In the genomic region with DNA sequence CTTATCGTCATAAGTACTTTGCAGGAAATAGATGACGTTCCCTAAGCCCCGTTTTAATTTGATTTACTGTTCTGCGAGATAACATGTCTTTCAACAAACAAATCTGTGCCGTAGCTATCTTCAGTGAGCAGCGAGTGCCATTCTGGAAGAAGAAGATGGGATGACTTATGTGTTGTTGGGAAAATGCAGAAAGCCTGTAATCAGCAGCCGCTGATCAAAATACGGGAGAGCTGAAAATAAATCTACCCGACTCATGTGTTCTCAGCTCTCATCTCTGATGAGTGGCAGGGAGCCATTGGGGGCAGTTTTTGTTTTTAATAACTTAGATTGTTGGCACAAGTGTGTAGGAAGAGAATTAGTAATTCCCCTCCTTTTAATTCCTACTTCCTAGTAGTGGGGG, we compare ENCODE assay signal across 29 mouse cellular contexts. TPM values are rescaled to one million over a fixed set of nuclear protein-coding genes. Genes with fewer than 3 reads are reported as not detected.
"Had no signal": no experiment of that assay in that cellular context is flagged by ENCODE, and none has a peak within 500 bp of the region (broad histone marks: within the 10 kb centered on the region; RNA-seq: fewer than 3 reads in every experiment).

No protein-coding gene starts in this region.

- H3K4me1 ChIP-seq: hindbrain, embryonic 10.5 days; hindbrain, embryonic 12.5 days; intestine, embryonic 15.5 days; limb, embryonic 13.5 days; limb, embryonic 15.5 days; liver, embryonic 12.5 days had no signal

- H3K27ac ChIP-seq: gastrocnemius, adult 2 months; heart, embryonic 10.5 days; heart, embryonic 15.5 days; hindbrain, embryonic 10.5 days; hindbrain, embryonic 12.5 days; hindbrain, embryonic 14.5 days; intestine, embryonic 15.5 days; left cerebral cortex, adult 2 months; limb, embryonic 13.5 days; limb, embryonic 15.5 days; liver, embryonic 12.5 days; liver, embryonic 14.5 days had no signal

- H3K4me2 ChIP-seq: heart, embryonic 12.5 days; heart, embryonic 15.5 days; hindbrain, embryonic 12.5 days; hindbrain, embryonic 14.5 days; intestine, embryonic 15.5 days; limb, embryonic 13.5 days; limb, embryonic 15.5 days; liver, embryonic 12.5 days had no signal

- H3K9ac ChIP-seq: heart, embryonic 12.5 days; heart, embryonic 15.5 days; hindbrain, embryonic 12.5 days; hindbrain, embryonic 14.5 days; intestine, embryonic 15.5 days; limb, embryonic 13.5 days; limb, embryonic 15.5 days; liver, embryonic 12.5 days; liver, embryonic 14.5 days had no signal

- H3K4me3 ChIP-seq: gastrocnemius, adult 2 months; heart, embryonic 10.5 days; heart, embryonic 12.5 days; heart, embryonic 15.5 days; hindbrain, embryonic 10.5 days; hindbrain, embryonic 12.5 days; intestine, embryonic 15.5 days; left cerebral cortex, adult 2 months; limb, embryonic 13.5 days; limb, embryonic 15.5 days; liver, embryonic 12.5 days had no signal

- H3K36me3 ChIP-seq: heart, embryonic 10.5 days; heart, embryonic 12.5 days; heart, embryonic 15.5 days; hindbrain, embryonic 10.5 days; hindbrain, embryonic 12.5 days; intestine, embryonic 15.5 days; limb, embryonic 13.5 days; limb, embryonic 15.5 days; liver, embryonic 12.5 days had no signal

- DNase-seq: gastrocnemius, adult 2 months; gastrocnemius, postnatal 10 days; gastrocnemius, postnatal 25 days; heart, postnatal 4 days; kidney, adult 18-20 months; kidney, adult 8-10 months; kidney, postnatal 10 days; kidney, postnatal 25 days; kidney, postnatal 4 days; layer of hippocampus, adult 9-11 months; left cerebral cortex, postnatal 4 days had no signal

- ATAC-seq: hindbrain, embryonic 16.5 days; inflammation-experienced regulatory T-cells, adult 6 months; intestine, embryonic 15.5 days; intestine, postnatal 0 days; liver, embryonic 12.5 days had no signal

- H3K27me3 ChIP-seq: heart, embryonic 12.5 days; heart, embryonic 15.5 days; hindbrain, embryonic 12.5 days; intestine, embryonic 15.5 days; limb, embryonic 13.5 days; limb, embryonic 15.5 days; liver, embryonic 12.5 days had no signal

- H3K9me3 ChIP-seq: heart, embryonic 10.5 days; heart, embryonic 12.5 days; heart, embryonic 15.5 days; hindbrain, embryonic 10.5 days; hindbrain, embryonic 12.5 days; intestine, embryonic 15.5 days; limb, embryonic 13.5 days; limb, embryonic 15.5 days; liver, embryonic 12.5 days had no signal

RNA-seq across cellular contexts. Expression of a gene that starts 26.4 kb away (rescaled TPM):
- total RNA-seq: granulocyte monocyte progenitor cell, adult 5-6 weeks; liver, adult 2 months had no signal
- polyA plus RNA-seq: liver, adult 2 months; liver, embryonic 16.5 days had no signal
